Mouse (Mus musculus): ENCODE results near the gene Ogfod3. TPM values are rescaled to one million over a fixed set of nuclear protein-coding genes. Genes with fewer than 3 reads are reported as not detected.

The Ogfod3 gene
- polyA plus RNA-seq, 1 experiment from 2014 or later: 37.9 TPM

GRCm38 (mm10) chr11:121228129-121229017 is 23.9 kb upstream of the Ogfod3 start:
- ATAC-seq (replicated peaks; ENCODE audit: low FRiP score, low read depth) (0 out of 2 replicates have a peak, but pooled peaks have one; percentile 4), DNase-seq (ENCODE audit: low spot score) (no peak)
- 19% methylated on average over 21 of the region's 21 CpGs for WGBS
- no peak for TF ChIP-seq CTCF (IDR thresholded peaks at IDR 0.05; ENCODE audit: low read depth)
- Histone ChIP-seq H3K36me3 (ENCODE audit: insufficient read depth, low read length) (peaks cover 25% of the 10 kb centered on the region), H3K4me1 (replicated peaks; ENCODE audit: insufficient read depth, low read length) (peaks cover 9% of the 10 kb centered on the region; the same call in 1 of the 2 replicates), H3K9ac (ENCODE audit: low read depth, low read length) (peak overlapping the region; percentile 63), H3K4me3 (replicated peaks; ENCODE audit: low read depth, low read length) (peak overlapping the region; percentile 58), H3K27ac (peak overlapping the region; percentile 87), H3K27me3 (ENCODE audit: insufficient read depth, low read length) (no peaks in the 10 kb centered on the region), H3K9me3 (replicated peaks; ENCODE audit: low read length) (no peaks in the 10 kb centered on the region), H3K4me2 (ENCODE audit: low read length) (peak overlapping the region; percentile 80)

GRCm38 (mm10) chr11:121221321-121222010 is 17.0 kb upstream of the Ogfod3 start:
- Histone ChIP-seq H3K4me2 (ENCODE audit: low read length) (no peak overlapping the region), H3K9ac (ENCODE audit: low read depth, low read length) (no peak overlapping the region), H3K27me3 (ENCODE audit: insufficient read depth, low read length) (no peaks in the 10 kb centered on the region), H3K36me3 (ENCODE audit: insufficient read depth, low read length) (peaks cover 67% of the 10 kb centered on the region), H3K4me3 (replicated peaks; ENCODE audit: low read depth, low read length) (no peak overlapping the region), H3K4me1 (replicated peaks; ENCODE audit: insufficient read depth, low read length) (no peaks in the 10 kb centered on the region), H3K27ac (no peak overlapping the region), H3K9me3 (replicated peaks; ENCODE audit: low read length) (no peaks in the 10 kb centered on the region)
- WGBS: 88% methylated on average over 6 of the region's 6 CpGs
- no peak for TF ChIP-seq CTCF (IDR thresholded peaks at IDR 0.05; ENCODE audit: low read depth)
- DNase-seq (ENCODE audit: low spot score): no peak
- no peak for ATAC-seq (replicated peaks; ENCODE audit: low FRiP score, low read depth)

- no peak for ATAC-seq (replicated peaks; ENCODE audit: low FRiP score, low read depth)
- H3K27ac ChIP-seq: no peak overlapping the region
- no peak overlapping the region for H3K4me3 ChIP-seq (replicated peaks; ENCODE audit: low read depth, low read length)
- H3K4me2 ChIP-seq (ENCODE audit: low read length): no peak overlapping the region
- 85% methylated on average over 5 of the region's 5 CpGs for WGBS
- H3K4me1 ChIP-seq (replicated peaks; ENCODE audit: insufficient read depth, low read length): no peaks in the 10 kb centered on the region
- H3K9ac ChIP-seq (ENCODE audit: low read depth, low read length): no peak overlapping the region
- no peaks in the 10 kb centered on the region for H3K9me3 ChIP-seq (replicated peaks; ENCODE audit: low read length)
- H3K36me3 ChIP-seq (ENCODE audit: insufficient read depth, low read length): peaks cover 67% of the 10 kb centered on the region
- H3K27me3 ChIP-seq (ENCODE audit: insufficient read depth, low read length): no peaks in the 10 kb centered on the region
- DNase-seq (ENCODE audit: low spot score): no peak
- no peak for TF ChIP-seq CTCF (IDR thresholded peaks at IDR 0.05; ENCODE audit: low read depth)
Measured at GRCm38 (mm10) chr11:121220771-121221170, 16.3 kb upstream of the Ogfod3 start.

GRCm38 (mm10) chr11:121219776-121220175 is 15.3 kb upstream of the Ogfod3 start:
- Histone ChIP-seq H3K27ac (no peak overlapping the region), H3K27me3 (ENCODE audit: insufficient read depth, low read length) (no peaks in the 10 kb centered on the region), H3K4me1 (replicated peaks; ENCODE audit: insufficient read depth, low read length) (no peaks in the 10 kb centered on the region), H3K4me3 (replicated peaks; ENCODE audit: low read depth, low read length) (no peak overlapping the region), H3K4me2 (ENCODE audit: low read length) (no peak overlapping the region), H3K9me3 (replicated peaks; ENCODE audit: low read length) (no peaks in the 10 kb centered on the region), H3K9ac (ENCODE audit: low read depth, low read length) (no peak overlapping the region), H3K36me3 (ENCODE audit: insufficient read depth, low read length) (peaks cover 60% of the 10 kb centered on the region)
- 86% methylated on average over 11 of the region's 11 CpGs for WGBS
- ATAC-seq (replicated peaks; ENCODE audit: low FRiP score, low read depth) (no peak), DNase-seq (ENCODE audit: low spot score) (no peak)
- TF ChIP-seq CTCF (IDR thresholded peaks at IDR 0.05; ENCODE audit: low read depth): no peak

- Histone ChIP-seq H3K9me3 (replicated peaks; ENCODE audit: low read length) (no peaks in the 10 kb centered on the region), H3K4me3 (replicated peaks; ENCODE audit: low read depth, low read length) (no peak overlapping the region), H3K9ac (ENCODE audit: low read depth, low read length) (no peak overlapping the region), H3K27me3 (ENCODE audit: insufficient read depth, low read length) (no peaks in the 10 kb centered on the region), H3K4me2 (ENCODE audit: low read length) (no peak overlapping the region), H3K27ac (no peak overlapping the region), H3K4me1 (replicated peaks; ENCODE audit: insufficient read depth, low read length) (no peaks in the 10 kb centered on the region), H3K36me3 (ENCODE audit: insufficient read depth, low read length) (peaks cover 36% of the 10 kb centered on the region)
- 83% methylated on average over 3 of the region's 3 CpGs for WGBS
- ATAC-seq (replicated peaks; ENCODE audit: low FRiP score, low read depth): no peak
- no peak for TF ChIP-seq CTCF (IDR thresholded peaks at IDR 0.05; ENCODE audit: low read depth)
- no peak for DNase-seq (ENCODE audit: low spot score)
Measured at GRCm38 (mm10) chr11:121216831-121217230, 12.3 kb upstream of the Ogfod3 start.

GRCm38 (mm10) chr11:121203859-121204160 is 701 bp downstream of the Ogfod3 start:
- Histone ChIP-seq H3K4me3 (replicated peaks; ENCODE audit: low read depth, low read length) (peak overlapping the region; percentile 82), H3K27ac (no peak overlapping the region), H3K36me3 (ENCODE audit: insufficient read depth, low read length) (no peaks in the 10 kb centered on the region), H3K9me3 (replicated peaks; ENCODE audit: low read length) (no peaks in the 10 kb centered on the region), H3K4me2 (ENCODE audit: low read length) (peak overlapping the region; percentile 76), H3K4me1 (replicated peaks; ENCODE audit: insufficient read depth, low read length) (no peaks in the 10 kb centered on the region), H3K9ac (ENCODE audit: low read depth, low read length) (0 out of 2 replicates have a peak overlapping the region, but pooled peaks have one; percentile 3), H3K27me3 (ENCODE audit: insufficient read depth, low read length) (no peaks in the 10 kb centered on the region)
- no peak for DNase-seq (ENCODE audit: low spot score)
- no peak for ATAC-seq (replicated peaks; ENCODE audit: low FRiP score, low read depth)
- TF ChIP-seq CTCF (IDR thresholded peaks at IDR 0.05; ENCODE audit: low read depth): no peak
- 0% methylated on average over 5 of the region's 5 CpGs for WGBS

All from kidney, postnatal 0 days (tissue).